Mouse (Mus musculus) left cerebral cortex, adult 2 months (tissue): Measurements from ENCODE around the gene Fndc3a. TPM values are rescaled to one million over a fixed set of nuclear protein-coding genes. Genes with fewer than 3 reads are reported as not detected.

Source experiments
- DNase-seq, 2 experiments: peaks; one replicate each; pipeline ENCODE4 v3.0.0; 2021 to 2022; ENCODE audit warnings: low spot score in 2 of 2, mixed read lengths in 1 of 2; ENCODE audit errors: extremely low spot score in 1 of 2
- H3K27ac ChIP-seq: fragments of 200-600 bp; 2 replicates; pipeline ENCODE4 v1.8.1; 2022
- H3K4me3 ChIP-seq: fragments of 200-600 bp; 2 replicates; pipeline ENCODE4 v1.8.1; 2022
- CTCF ChIP-seq: fragments of 200-600 bp; IDR thresholded peaks from 2 replicates; pipeline ENCODE4 v1.8.1; 2022; ENCODE audit warnings: antibody characterized with exemption, mild to moderate bottlenecking, moderate library complexity
- intact Hi-C: fragments of 180-260 bp; cut with DNase I; formaldehyde crosslinking; loops from one replicate; pipeline ENCODE4 v1.15.1; 2025
- long read RNA-seq, 2 experiments: library from polyadenylated mRNA; stranded (forward); transcript quantifications; one replicate each; pipeline ENCODE4 v2.0.0; 2021; ENCODE audit warnings: borderline mapping rate in 2 of 2
- total RNA-seq, 2 experiments: library from RNA; stranded (reverse); gene quantifications; 2 replicates each; pipeline ENCODE4 v1.2.3; 2021

The Fndc3a gene
- total RNA-seq = 10 to 100 TPM; 50.7 to 56.5 TPM
- long read RNA-seq, experiment 1, full-length matches to known transcripts = 17 of 31 reads
- long read RNA-seq, experiment 1, partial matches to known transcripts = 5 of 31 reads
- long read RNA-seq, experiment 1, other reads (novel, unspliced or antisense) = 9 of 31 reads
- long read RNA-seq, experiment 2, full-length matches to known transcripts = 12 of 26 reads
- long read RNA-seq, experiment 2, partial matches to known transcripts = 7 of 26 reads
- long read RNA-seq, experiment 2, other reads (novel, unspliced or antisense) = 7 of 26 reads

GRCm38 (mm10) chr14:72709710-72710340, at the start of gene Fndc3a:
Gene Fndc3a (minus strand): TSS chr14:72710003.
- intact Hi-C loops = loop anchor here (1.0 to 5.0 kb wide), 4 partner anchors 107 to 292 kb away; no protein-coding TSS in a partner anchor
- peak within 1 kb of the TSS; percentile 86 for H3K27ac ChIP-seq
- DNase-seq = peak; percentile 87 to 88
- TF ChIP-seq CTCF = no peak
- peak within 1 kb of the TSS; percentile 58 for H3K4me3 ChIP-seq

GRCm38 (mm10) chr14:72752893-72753292, 43.1 kb upstream of the Fndc3a start:
- no peak for TF ChIP-seq CTCF
- intact Hi-C loops = no loop called here
- no peak for DNase-seq
- H3K27ac ChIP-seq = no peak overlapping the region
- no peak overlapping the region for H3K4me3 ChIP-seq

- no peak for TF ChIP-seq CTCF
These were observed 40.8 kb upstream of the Fndc3a start for GRCm38 (mm10) chr14:72750426-72751182.

DNA sequence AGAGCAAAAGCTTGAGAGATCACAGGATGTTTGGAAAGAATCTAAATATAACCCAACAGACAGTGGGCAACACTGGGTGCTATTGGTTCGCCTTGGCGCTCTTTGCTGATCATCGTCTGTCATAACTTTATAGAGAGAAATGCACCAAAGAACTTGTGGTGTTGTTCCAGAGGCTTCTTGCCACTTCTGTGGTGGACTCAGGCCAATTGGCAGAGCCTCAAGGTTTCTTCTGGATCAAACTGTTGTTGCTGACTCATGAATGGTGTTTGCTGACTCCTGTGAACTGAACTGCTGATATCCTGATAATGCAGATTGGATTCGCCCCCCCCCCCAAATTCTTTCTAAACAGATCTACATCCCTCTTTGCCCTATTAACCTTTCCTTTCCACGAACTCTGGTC, 38.5 kb upstream of the Fndc3a start:
- no peak for DNase-seq
- TF ChIP-seq CTCF = no peak
- no peak overlapping the region for H3K27ac ChIP-seq
- no peak overlapping the region for H3K4me3 ChIP-seq
- intact Hi-C loops = no loop called here

More at GRCm38 (mm10) chr14:72750426-72751182, 40.8 kb upstream of the Fndc3a start:
- no peak for DNase-seq
- no peak overlapping the region for H3K4me3 ChIP-seq
- intact Hi-C loops = no loop called here
- no peak overlapping the region for H3K27ac ChIP-seq

DNA sequence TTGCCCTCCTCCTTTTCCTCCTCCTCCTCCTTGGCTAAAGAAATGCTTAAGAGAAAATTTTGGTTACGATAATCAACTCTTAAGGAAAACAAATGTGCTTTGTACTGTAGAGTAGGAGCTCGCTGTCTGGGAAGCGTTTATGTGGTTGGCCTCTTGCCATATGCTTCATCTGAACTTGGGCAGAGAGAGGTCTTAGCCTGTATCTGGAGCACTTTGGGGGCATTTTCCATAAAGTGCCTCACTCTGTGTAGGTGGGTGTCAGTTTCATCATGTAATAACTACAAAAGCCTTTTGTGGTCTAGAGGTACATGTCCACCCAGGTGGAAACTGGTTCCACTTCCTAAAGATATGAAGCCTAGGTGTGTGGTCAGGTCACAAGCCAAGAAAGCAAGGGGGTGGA, 31.9 kb upstream of the Fndc3a start:
- no peak for DNase-seq
- no peak overlapping the region for H3K4me3 ChIP-seq
- intact Hi-C loops = no loop called here
- H3K27ac ChIP-seq = no peak overlapping the region
- no peak for TF ChIP-seq CTCF

DNA sequence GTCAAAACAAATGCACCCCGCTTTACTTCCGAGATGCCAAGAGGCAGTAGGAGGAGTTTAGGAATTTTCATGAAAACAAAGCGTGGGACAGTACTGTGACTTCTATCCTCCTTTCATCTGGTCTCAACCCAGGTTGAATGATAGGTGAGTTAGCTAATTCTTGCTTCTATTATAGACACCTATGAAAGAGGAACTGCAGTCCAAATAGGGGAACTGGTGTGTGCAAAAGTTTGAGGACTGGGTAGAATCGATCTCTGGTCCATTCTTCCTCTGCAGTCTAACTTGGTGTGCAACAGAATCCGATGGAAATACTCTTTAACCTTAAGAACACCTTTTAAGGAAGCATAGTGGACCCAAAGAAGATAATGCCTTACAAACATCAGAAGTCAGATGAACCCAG, 30.5 kb upstream of the Fndc3a start:
- no peak for DNase-seq
- intact Hi-C loops = no loop called here
- H3K27ac ChIP-seq = no peak overlapping the region
- no peak for TF ChIP-seq CTCF
- H3K4me3 ChIP-seq = no peak overlapping the region

- intact Hi-C loops = no loop called here
- no peak for TF ChIP-seq CTCF
- DNase-seq = no peak
- Histone ChIP-seq H3K4me3 (no peak overlapping the region), H3K27ac (no peak overlapping the region)
These were observed 29.8 kb upstream of the Fndc3a start for GRCm38 (mm10) chr14:72739484-72740208.

DNA sequence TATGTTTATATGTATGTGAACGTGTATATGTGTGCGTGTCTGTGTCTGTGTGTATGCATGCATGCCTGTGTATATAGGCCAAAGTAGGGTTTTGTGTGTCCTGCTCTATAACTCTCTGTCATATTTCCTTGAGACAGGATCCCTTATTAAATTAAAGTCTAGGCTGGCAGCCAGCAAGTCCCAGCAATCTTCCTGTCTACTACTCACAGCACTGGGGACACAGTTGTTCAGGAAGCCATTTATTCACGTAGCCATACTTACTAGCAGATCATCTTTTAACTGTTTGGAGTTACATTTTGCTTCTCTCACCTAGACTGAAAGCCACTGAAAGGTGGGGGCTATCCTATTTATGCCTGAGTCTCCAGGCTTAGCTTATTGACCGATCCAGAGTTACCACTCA, 29.0 kb upstream of the Fndc3a start:
- DNase-seq = no peak
- no peak for TF ChIP-seq CTCF

GRCm38 (mm10) chr14:72738217-72738616, 28.4 kb upstream of the Fndc3a start:
- no peak for TF ChIP-seq CTCF
- DNase-seq = no peak
- Histone ChIP-seq H3K4me3 (no peak overlapping the region), H3K27ac (no peak overlapping the region)
- intact Hi-C loops = no loop called here

More for the DNA sequence above, 29.0 kb upstream of the Fndc3a start:
- Histone ChIP-seq H3K27ac (no peak overlapping the region), H3K4me3 (no peak overlapping the region)
- intact Hi-C loops = no loop called here

DNA sequence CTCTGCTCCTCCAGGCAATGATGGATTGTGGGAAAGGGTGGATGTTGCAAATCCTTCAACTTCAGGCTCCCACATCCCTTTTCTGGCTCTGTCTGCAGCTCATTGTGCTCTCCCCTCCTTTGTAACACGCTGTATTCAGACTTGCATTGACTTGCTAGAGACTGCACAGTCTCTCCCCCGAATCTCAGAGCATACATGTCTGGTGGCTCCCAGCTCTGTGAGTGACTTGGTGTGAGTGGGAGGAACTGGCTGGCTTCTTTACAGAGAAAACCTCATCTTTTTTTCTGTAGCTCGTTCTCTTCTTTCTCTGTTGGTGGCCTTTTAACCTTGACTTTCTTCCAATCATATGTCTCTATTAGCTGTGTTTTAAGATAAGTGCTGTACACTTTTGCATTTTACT, 16.1 kb upstream of the Fndc3a start:
- no peak for TF ChIP-seq CTCF
- H3K27ac ChIP-seq = no peak overlapping the region
- H3K4me3 ChIP-seq = no peak overlapping the region
- intact Hi-C loops = no loop called here
- no peak for DNase-seq

DNA sequence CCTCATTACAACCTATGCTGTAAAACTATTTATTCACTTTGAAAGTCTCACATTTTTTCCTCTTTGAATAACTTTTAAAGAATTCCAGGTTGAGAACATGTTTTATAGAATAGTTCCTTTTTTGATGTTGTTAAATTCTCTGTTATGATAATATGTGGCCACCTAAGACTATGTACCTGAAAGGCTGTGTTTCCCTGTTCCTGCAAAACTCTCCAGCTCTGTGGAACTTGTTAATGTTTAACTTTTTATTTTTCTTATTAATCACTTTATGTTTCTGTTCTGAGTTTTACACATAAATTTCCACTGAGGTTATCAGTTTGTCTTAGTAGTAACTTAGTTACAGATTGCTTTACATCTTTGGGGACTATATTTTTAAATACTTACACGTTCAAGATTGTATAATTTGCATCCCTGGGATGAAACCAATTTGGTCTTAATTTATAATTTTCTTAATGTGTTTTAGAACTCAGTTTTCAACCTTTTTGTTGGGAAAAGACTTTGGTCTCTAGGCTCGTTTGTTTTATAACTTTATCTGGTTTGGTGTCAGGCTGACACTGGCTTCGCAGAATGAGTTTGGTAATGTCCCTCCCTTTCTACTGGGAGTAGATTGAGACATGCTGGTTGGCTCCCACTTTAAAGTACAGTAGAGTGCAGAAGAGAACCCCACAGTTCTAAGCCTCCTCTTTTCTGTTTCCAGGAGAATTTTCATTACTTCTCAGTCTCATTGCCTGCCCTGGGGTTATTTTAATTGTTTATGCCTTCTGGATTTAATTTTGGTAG, 12.7 kb upstream of the Fndc3a start:
- no peak for TF ChIP-seq CTCF
- H3K4me3 ChIP-seq = no peak overlapping the region
- intact Hi-C loops = no loop called here
- H3K27ac ChIP-seq = no peak overlapping the region
- no peak for DNase-seq
